Mouse (Mus musculus) midbrain, postnatal 0 days (tissue): ENCODE results near the gene Dpep2nb. TPM values are rescaled to one million over a fixed set of nuclear protein-coding genes. Genes with fewer than 3 reads are reported as not detected.

Experiments
- ATAC-seq: fragments of 200-750 bp; cut with Nextera tagmentation; 2 replicates; pipeline ENCODE4 v1.8.0; 2017; ENCODE audit warnings: moderate number of reproducible peaks, mild to moderate bottlenecking, moderate TSS enrichment, moderate library complexity; ENCODE audit not compliant: low FRiP score
- DNase-seq: peaks from one replicate; pipeline ENCODE4 v3.0.0-alpha.2; 2015; ENCODE audit warnings: low spot score
- H3K27ac ChIP-seq: fragments of 300-500 bp; sonication (generic); 2 replicates; pipeline ENCODE4 v1.5.1; 2014; ENCODE audit warnings: low read depth, mild to moderate bottlenecking, low read length, mixed read lengths
- H3K27me3 ChIP-seq: fragments of 300-500 bp; sonication (generic); 2 replicates; pipeline ENCODE4 v1.6.1; 2014; ENCODE audit warnings: low read length, control low read depth, mixed read lengths; ENCODE audit not compliant: insufficient read depth
- H3K36me3 ChIP-seq: fragments of 300-500 bp; sonication (generic); 2 replicates; pipeline ENCODE4 v1.6.1; 2014; ENCODE audit warnings: low read length, control low read depth, mixed read lengths; ENCODE audit not compliant: insufficient read depth
- H3K4me1 ChIP-seq: fragments of 300-500 bp; sonication (generic); 2 replicates; pipeline ENCODE4 v1.6.1; 2014; ENCODE audit warnings: mild to moderate bottlenecking, control low read depth, antibody characterized with exemption, low read length, mixed read lengths; ENCODE audit not compliant: insufficient read depth
- H3K4me2 ChIP-seq: fragments of 300-500 bp; sonication (generic); 2 replicates; pipeline ENCODE4 v1.6.1; 2014; ENCODE audit warnings: low read depth, mild to moderate bottlenecking, low read length, mixed read lengths; ENCODE audit not compliant: poor library complexity, severe bottlenecking
- H3K4me3 ChIP-seq: fragments of 300-500 bp; sonication (generic); 2 replicates; pipeline ENCODE4 v1.5.1; 2014; ENCODE audit warnings: low read depth, mild to moderate bottlenecking, low read length, moderate library complexity
- H3K9ac ChIP-seq: fragments of 300-500 bp; sonication (generic); replicated peaks from 2 replicates; pipeline ENCODE4 v1.6.1; 2014; ENCODE audit warnings: mild to moderate bottlenecking, low read length, moderate library complexity, mixed read lengths; ENCODE audit not compliant: poor library complexity, severe bottlenecking
- H3K9me3 ChIP-seq: fragments of 300-500 bp; sonication (generic); 2 replicates; pipeline ENCODE4 v1.6.1; 2016; ENCODE audit warnings: low read length, control low read depth
- CTCF ChIP-seq: IDR thresholded peaks from 2 replicates; pipeline ENCODE4 v1.5.1; 2016; ENCODE audit warnings: antibody characterized with exemption, mild to moderate bottlenecking
- WGBS: fragments of 180-500 bp; shearing (Covaris S2); extraction: QIAGEN DNeasy Blood & Tissue Kit; methylation state at CpG from one replicate; pipeline ENCODE4 v1.1.7; 2014; 5-methylcytosine and 5-hydroxymethylcytosine counted together
- polyA plus RNA-seq: library from polyadenylated mRNA; unstranded; fragments of >200 nt; fragmentation: Nextera tagmentation; extraction: Ambion mirVana; gene quantifications from 2 replicates; pipeline ENCODE4 v1.2.1, GENCODE M21; 2015
- total RNA-seq: library from RNA; depleted of rRNA; stranded (reverse); fragments of >200 nt; gene quantifications from 2 replicates; pipeline ENCODE4 v1.2.3, GENCODE M21; 2014

Gene Dpep2nb
- total and polyA plus RNA-seq, 2 experiments from 2014 or later = not detected

GRCm38 (mm10) chr8:106047854-106048630 lies 42.3 kb upstream of the Dpep2nb start:
- H3K27ac ChIP-seq = no peak overlapping the region
- DNase-seq = no peak
- no peaks in the 10 kb centered on the region for H3K27me3 ChIP-seq
- H3K4me1 ChIP-seq = no peaks in the 10 kb centered on the region
- peaks cover 41% of the 10 kb centered on the region for H3K36me3 ChIP-seq
- ATAC-seq = no peak
- H3K4me3 ChIP-seq = no peak overlapping the region
- 88% methylated on average over 5 of the region's 5 CpGs for WGBS
- no peaks in the 10 kb centered on the region for H3K9me3 ChIP-seq
- TF ChIP-seq CTCF = no peak
- H3K9ac ChIP-seq = no peak overlapping the region
- no peak overlapping the region for H3K4me2 ChIP-seq

GRCm38 (mm10) chr8:106046872-106047559 lies 41.2 kb upstream of the Dpep2nb start:
- 92% methylated on average over 11 of the region's 11 CpGs for WGBS
- no peak overlapping the region for H3K9ac ChIP-seq
- no peak overlapping the region for H3K4me2 ChIP-seq
- ATAC-seq = no peak
- no peak for TF ChIP-seq CTCF
- no peaks in the 10 kb centered on the region for H3K27me3 ChIP-seq
- H3K36me3 ChIP-seq = peaks cover 31% of the 10 kb centered on the region
- H3K4me3 ChIP-seq = no peak overlapping the region
- H3K27ac ChIP-seq = no peak overlapping the region
- no peaks in the 10 kb centered on the region for H3K4me1 ChIP-seq
- no peaks in the 10 kb centered on the region for H3K9me3 ChIP-seq
- DNase-seq = no peak

GRCm38 (mm10) chr8:106044151-106044550 lies 38.4 kb upstream of the Dpep2nb start:
- Histone ChIP-seq H3K9me3 (no peaks in the 10 kb centered on the region), H3K27ac (no peak overlapping the region), H3K9ac (no peak overlapping the region), H3K27me3 (no peaks in the 10 kb centered on the region), H3K4me1 (no peaks in the 10 kb centered on the region), H3K36me3 (peaks cover 20% of the 10 kb centered on the region), H3K4me2 (no peak overlapping the region), H3K4me3 (no peak overlapping the region)
- no peak for TF ChIP-seq CTCF
- ATAC-seq (no peak), DNase-seq (no peak)
- WGBS = 81% methylated on average over 3 of the region's 3 CpGs

GRCm38 (mm10) chr8:106043055-106043454 lies 37.3 kb upstream of the Dpep2nb start:
- H3K4me2 ChIP-seq = no peak overlapping the region
- H3K27ac ChIP-seq = no peak overlapping the region
- no peaks in the 10 kb centered on the region for H3K27me3 ChIP-seq
- no peaks in the 10 kb centered on the region for H3K4me1 ChIP-seq
- peaks cover 15% of the 10 kb centered on the region for H3K36me3 ChIP-seq
- no peak overlapping the region for H3K9ac ChIP-seq
- no peak for TF ChIP-seq CTCF
- WGBS = 63% methylated on average over 2 of the region's 2 CpGs
- ATAC-seq (no peak), DNase-seq (no peak)
- no peak overlapping the region for H3K4me3 ChIP-seq
- H3K9me3 ChIP-seq = no peaks in the 10 kb centered on the region

- TF ChIP-seq CTCF = no peak
- DNase-seq (no peak), ATAC-seq (no peak)
- Histone ChIP-seq H3K36me3 (peaks cover 17% of the 10 kb centered on the region), H3K27me3 (no peaks in the 10 kb centered on the region), H3K4me2 (no peak overlapping the region), H3K9ac (no peak overlapping the region), H3K4me1 (no peaks in the 10 kb centered on the region), H3K27ac (no peak overlapping the region), H3K4me3 (no peak overlapping the region), H3K9me3 (no peaks in the 10 kb centered on the region)
- 83% methylated on average over 4 of the region's 4 CpGs for WGBS
These were observed 34.4 kb upstream of the Dpep2nb start for GRCm38 (mm10) chr8:106040218-106040617.

- WGBS = 86% methylated on average over 4 of the region's 4 CpGs
These were observed 33.8 kb upstream of the Dpep2nb start for GRCm38 (mm10) chr8:106039605-106040004.

More at GRCm38 (mm10) chr8:106039605-106040004, 33.8 kb upstream of the Dpep2nb start:
- no peak for ATAC-seq
- no peak overlapping the region for H3K4me2 ChIP-seq
- H3K4me3 ChIP-seq = no peak overlapping the region
- TF ChIP-seq CTCF = no peak
- no peak for DNase-seq
- H3K36me3 ChIP-seq = peaks cover 11% of the 10 kb centered on the region
- no peaks in the 10 kb centered on the region for H3K4me1 ChIP-seq
- H3K9me3 ChIP-seq = no peaks in the 10 kb centered on the region
- no peaks in the 10 kb centered on the region for H3K27me3 ChIP-seq
- no peak overlapping the region for H3K27ac ChIP-seq
- no peak overlapping the region for H3K9ac ChIP-seq
